Mouse (Mus musculus) heart, adult 2 months (tissue): ENCODE measurements around the gene Otoa.

Source experiments
- CTCF ChIP-seq: fragments of 200-600 bp; IDR thresholded peaks from 2 replicates; pipeline ENCODE4 v1.8.1; 2022; ENCODE audit warnings: antibody characterized with exemption, mild to moderate bottlenecking, moderate library complexity
- EP300 ChIP-seq: fragments of 200-500 bp; IDR thresholded peaks from 2 replicates; pipeline ENCODE4 v1.6.1; 2011; ENCODE audit warnings: low read depth, low read length, control low read depth; ENCODE audit not compliant: insufficient read depth
- POLR2A ChIP-seq: fragments of 200-500 bp; IDR thresholded peaks from 2 replicates; pipeline ENCODE4 v1.6.1; 2011; ENCODE audit warnings: mild to moderate bottlenecking, low read depth, low read length, control low read depth; ENCODE audit not compliant: insufficient read depth

DNA sequence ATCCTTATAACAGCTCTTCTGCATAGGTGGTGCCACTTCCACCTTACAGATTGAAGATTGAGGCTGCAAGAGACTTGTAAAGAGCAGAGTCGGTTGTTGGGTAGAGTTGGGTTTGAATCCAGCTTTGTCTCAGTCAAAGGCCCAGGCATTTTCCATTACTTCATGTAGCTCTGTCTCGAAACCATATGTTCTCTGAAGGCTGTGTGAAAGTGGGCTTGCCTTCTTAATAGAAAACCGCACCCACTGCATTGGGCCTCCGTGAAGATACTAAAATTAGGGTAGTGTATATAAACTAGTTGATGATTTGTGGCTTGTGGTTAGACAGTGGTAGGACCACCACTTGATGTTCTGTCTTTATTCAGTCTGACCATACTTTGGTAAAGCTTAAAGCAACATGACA is 40.9 kb upstream of the Otoa start:
- no peak for TF ChIP-seq CTCF
- TF ChIP-seq EP300, result no peak
- TF ChIP-seq POLR2A, result no peak
